Mouse (Mus musculus): Measurements from ENCODE around the gene Rab3il1.
"Not testable (repeated sequence)": the region's sequence is repeated elsewhere in the genome, so short reads cannot be mapped to it uniquely, and the experiment has no call there.

Gene Rab3il1

DNA sequence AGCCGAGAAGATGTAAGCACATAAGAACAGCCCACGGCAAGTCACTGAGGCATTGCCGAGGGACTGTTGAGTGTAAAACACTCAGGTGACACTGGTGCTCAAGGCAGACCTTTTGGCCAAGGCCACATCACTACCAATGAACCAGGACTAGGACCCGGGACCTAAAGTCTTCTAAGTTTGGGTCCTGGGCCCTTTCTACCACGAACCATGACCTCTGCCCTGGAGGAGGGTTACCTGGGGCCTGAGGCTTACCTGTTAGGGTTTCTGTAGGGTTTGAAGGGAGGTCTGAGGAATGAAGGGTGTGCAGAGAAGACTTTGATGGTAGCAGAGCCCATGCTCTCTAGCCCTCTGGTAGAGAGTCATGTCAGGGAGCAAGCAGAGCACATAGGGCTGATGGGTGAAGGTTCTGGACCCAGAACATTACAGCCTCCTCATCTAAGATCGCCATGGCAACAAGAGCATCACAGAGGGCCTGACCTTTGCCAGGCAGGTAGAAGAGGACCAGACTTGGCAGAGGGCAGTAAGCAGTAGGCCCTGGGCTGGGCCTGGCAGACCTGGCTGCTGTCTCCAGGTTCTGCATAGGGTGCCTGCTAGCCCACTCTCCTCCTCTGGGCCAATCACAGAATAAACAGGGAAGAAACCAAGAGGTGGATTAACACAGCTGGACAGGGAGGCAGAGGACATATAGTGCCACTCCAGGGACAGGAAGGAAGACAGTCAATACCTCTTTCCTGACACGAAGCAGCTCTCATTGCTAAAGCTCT is at the start of gene Rab3il1, which contains the start of gene Best1:
Rab3il1 (plus strand) TSS at position 464 of the 764 bp plus-strand sequence.
Best1 (minus strand) TSS at position 428 of the 764 bp plus-strand sequence.
- no peak for DNase-seq (ENCODE audit: low read depth, low spot score)

GRCm38 (mm10) chr19:9952390-9952789 is 49.1 kb upstream of the Rab3il1 start:
- no peak for DNase-seq (ENCODE audit: low read depth, low spot score)

- no peak for DNase-seq (ENCODE audit: low read depth, low spot score)
Observed at GRCm38 (mm10) chr19:9952912-9953311, 48.6 kb upstream of the Rab3il1 start.

DNA sequence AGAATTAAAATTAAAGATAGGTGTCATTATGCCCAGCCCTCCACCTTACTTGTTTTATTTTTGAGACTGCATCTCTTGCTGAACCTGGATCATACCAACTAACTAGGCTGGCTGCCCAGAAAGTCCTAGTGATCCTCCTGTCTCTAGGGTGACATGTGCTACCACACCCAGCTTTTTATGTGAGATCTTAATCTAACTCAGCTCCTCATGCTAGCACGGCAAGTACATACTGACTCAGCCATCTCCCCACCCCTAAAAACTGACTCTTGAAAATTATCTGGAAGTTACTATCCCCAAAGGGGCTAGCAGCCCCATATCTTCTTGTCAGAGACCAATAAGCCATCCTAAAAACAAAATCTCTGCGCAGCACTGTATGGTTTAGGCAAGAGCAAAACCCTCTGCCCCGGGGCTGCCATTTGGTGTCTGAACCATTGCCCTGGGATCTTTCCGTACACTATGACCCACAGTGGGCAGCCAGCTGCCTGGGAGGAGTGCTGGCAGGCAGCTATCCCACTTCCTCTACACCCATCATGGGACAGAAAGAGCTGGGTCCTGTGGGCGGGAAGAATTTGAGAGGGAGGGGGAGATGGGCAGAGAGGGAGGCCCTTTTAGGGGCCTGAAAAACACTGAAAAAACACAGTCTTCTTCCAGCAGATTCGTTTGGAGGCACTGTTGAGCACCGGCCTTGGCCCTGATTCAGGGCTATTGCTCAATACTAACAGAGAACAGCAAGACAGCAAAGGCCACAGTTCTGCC is 47.2 kb upstream of the Rab3il1 start:
- no peak for DNase-seq (ENCODE audit: low read depth, low spot score)

GRCm38 (mm10) chr19:9954811-9955202 is 46.7 kb upstream of the Rab3il1 start:
- DNase-seq (ENCODE audit: low read depth, low spot score): no peak

DNA sequence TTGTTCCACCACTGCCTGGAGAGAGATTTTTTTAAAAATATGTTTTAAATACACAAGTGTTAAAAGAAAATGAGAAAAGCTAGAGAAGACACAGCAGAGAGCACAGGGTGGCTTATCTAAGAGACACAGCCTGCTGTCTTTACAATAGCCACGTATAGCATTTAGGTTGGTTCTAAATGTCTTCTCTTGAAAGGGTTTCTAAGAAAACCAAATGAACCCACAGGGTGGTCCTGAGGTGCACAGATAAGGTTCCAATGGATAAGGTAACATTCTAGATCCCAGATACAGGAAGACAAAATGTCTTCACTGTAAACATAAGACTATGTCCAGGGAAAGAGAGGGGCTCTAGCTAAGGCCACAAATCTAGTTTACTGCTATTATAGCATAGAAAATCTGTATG is 46.0 kb upstream of the Rab3il1 start:
- no peak for DNase-seq (ENCODE audit: low read depth, low spot score)

GRCm38 (mm10) chr19:9956624-9957388 is 44.7 kb upstream of the Rab3il1 start:
- DNase-seq (ENCODE audit: low read depth, low spot score): no peak

- DNase-seq (ENCODE audit: low read depth, low spot score): no peak
Observed at GRCm38 (mm10) chr19:9957965-9958364, 43.5 kb upstream of the Rab3il1 start.

GRCm38 (mm10) chr19:9960769-9961168 is 40.7 kb upstream of the Rab3il1 start:
- DNase-seq (ENCODE audit: low read depth, low spot score): no peak

GRCm38 (mm10) chr19:9964205-9964916 is 37.1 kb upstream of the Rab3il1 start:
- DNase-seq (ENCODE audit: low read depth, low spot score): no peak

DNA sequence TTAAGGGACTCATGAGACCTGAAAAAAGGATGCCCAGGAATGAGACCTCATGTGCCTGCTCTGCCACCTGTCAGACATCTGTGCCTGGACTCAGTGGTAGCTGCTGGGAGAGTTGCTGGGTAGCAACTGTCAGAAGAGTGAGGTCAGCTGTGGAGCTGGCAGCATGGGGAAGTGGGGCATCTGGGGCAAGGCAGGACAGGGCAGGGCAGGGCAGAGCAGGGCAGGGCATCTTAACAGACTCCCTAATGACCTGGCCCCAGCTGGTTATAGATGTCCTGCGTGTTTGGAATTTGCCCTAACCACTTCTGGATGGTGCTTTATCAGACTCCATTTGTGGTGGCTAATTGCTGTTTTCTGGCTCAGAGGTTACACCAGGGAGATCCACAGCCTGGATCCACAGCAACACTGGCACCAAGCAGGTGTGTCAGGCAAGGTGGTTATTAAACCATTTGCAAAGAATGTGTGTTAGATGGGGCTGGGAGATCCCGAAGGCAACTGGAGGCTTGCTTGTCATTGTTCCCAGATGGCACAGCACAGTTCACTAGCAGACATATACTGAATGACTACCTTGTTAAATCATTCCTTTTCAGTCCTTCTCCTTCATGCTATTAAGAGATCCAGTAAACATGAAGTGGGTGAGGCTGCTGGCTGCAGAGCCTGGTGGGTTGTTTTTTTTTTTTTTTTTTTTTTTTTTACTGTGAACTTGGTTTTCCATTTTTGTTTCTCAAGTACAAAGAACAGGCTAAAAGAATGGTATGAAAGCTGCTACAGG is 35.2 kb upstream of the Rab3il1 start:
- no peak for DNase-seq (ENCODE audit: low read depth, low spot score)

DNA sequence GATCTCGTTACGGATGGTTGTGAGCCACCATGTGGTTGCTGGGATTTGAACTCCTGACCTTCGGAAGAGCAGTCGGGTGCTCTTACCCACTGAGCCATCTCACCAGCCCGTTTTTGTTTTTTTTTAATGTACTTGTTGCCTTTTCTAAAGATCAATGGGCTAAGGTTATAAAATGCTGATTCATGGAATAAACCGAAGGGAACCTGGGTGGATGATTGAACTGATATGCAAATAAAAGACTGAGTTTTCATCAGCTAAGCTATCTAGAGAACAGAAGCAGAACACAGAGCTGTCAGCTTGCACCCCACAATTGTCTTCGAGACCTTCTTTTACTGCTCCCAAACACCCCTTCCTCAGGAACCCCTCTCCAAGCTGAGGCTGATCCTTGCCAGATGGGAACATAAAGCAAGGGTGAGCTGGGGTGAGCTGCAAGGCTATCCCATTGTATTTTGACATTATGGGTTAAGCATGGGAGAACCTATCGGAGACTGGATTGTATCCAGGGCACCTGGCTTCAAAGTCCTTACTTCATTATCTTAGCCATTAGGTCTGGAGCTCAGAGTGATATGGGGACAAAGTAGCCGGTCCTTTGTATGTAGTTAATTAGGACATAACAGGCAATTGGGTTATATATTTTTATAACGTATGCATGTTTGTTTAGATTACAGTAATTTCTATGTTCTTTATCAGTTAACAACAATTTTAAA is 33.2 kb upstream of the Rab3il1 start:
- DNase-seq (ENCODE audit: low read depth, low spot score): no peak

DNA sequence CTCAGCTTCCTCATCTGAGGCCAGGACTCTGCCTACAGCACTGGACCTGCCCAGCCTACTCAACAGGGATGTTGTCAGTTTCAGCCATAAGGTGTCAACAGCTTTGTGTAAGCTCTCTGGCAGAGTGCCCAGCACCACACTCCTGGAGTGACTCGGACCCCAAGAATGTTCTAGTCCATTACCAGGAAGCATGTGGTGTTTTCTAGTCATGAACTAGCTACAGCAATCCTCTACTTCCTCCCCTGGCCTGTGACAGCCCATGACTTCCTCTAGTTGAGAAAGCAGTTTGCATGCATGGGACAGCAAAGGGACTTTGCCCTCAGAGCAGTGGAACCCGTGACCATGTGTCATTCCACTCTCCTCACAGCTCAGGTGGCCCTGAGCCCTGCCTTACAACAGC is 26.6 kb upstream of the Rab3il1 start:
- DNase-seq (ENCODE audit: low read depth, low spot score): not testable (repeated sequence)

GRCm38 (mm10) chr19:9977085-9977484 is 24.4 kb upstream of the Rab3il1 start:
- DNase-seq (ENCODE audit: low read depth, low spot score): no peak

DNA sequence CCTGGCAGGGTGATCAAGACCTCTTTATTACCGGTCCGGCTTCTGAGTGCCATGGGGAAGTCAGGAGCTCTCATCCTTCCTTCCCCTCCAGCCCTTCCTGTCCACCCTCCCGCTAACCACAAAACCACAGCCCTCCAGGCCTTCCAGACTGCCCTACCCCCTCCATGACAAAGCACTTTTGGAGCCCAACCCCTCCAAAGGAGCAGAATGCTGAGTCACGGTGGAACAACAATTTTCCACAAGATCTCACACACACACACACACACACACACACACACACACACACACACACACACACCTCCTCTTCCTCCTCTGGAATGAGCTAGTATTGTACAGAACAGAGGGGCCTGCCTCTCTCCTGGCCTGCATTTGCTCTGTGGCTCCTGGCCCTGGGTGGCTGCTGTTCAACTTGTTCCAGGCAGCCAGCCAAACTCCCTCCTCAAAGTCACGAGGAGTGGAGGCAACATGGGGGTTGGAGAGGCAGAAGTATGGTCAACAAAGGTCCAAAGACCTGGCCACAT is 23.0 kb upstream of the Rab3il1 start:
- DNase-seq (ENCODE audit: low read depth, low spot score): peak; percentile 84

DNA sequence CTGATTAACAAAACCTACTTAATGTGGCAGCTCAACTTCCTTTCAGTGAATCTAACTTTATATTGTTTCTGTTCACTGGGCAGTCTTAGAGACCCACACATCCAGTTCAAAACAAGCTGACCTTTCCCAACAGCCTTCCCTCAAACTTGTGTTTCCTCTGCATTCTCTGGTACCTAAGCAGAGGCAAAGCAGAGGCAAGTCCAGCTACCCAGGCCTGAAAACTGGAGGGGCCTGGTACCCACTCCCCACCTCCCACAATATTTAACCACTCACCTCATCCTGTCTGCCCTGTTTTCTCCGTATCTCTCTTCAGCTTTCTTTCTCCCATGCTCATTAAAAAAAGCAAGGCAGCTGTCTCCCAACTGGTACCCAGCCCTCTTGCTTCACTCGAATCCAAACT is 22.3 kb upstream of the Rab3il1 start:
- no peak for DNase-seq (ENCODE audit: low read depth, low spot score)

DNA sequence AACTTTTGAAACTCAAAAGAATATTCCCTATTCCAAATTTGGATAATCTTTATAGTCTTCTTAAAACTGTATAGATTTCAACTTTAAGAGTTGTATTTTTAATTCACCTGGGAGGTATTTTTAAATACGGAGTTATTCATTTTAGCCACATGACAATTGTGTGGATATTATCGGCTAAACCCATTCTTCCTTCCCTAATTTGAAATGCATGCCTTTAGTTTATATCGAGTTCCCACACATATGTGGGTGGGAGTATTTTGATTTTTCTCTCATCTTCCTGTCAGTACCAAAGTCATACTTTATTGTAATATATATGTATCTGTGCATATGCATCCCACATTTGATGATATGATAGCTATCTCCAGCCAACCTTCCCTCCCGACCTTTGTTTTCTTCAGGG is 21.2 kb upstream of the Rab3il1 start, which contains the start of gene Fth1:
Fth1 (plus strand) TSS at position 341 of the 400 bp plus-strand sequence.
- DNase-seq (ENCODE audit: low read depth, low spot score): no peak

DNA sequence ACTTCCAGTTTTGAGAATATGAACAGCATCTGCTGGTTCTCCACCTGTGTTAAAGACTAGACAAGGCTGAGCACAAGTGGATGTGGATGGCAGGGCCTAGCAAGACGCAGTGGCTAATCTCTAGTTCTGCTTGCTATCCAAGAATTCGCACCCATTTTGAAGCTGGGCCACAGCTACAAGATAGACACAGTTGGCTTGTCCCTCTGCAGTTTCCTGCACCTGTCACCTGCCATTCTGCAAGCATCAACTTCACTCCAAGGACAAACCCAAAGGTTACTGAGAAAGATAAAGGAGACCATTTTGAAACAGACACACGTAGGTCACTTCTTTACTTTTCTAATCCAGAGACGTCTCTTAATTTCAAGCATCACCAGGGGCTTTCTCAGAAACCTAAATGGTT is 19.8 kb upstream of the Rab3il1 start:
- DNase-seq (ENCODE audit: low read depth, low spot score): no peak

DNA sequence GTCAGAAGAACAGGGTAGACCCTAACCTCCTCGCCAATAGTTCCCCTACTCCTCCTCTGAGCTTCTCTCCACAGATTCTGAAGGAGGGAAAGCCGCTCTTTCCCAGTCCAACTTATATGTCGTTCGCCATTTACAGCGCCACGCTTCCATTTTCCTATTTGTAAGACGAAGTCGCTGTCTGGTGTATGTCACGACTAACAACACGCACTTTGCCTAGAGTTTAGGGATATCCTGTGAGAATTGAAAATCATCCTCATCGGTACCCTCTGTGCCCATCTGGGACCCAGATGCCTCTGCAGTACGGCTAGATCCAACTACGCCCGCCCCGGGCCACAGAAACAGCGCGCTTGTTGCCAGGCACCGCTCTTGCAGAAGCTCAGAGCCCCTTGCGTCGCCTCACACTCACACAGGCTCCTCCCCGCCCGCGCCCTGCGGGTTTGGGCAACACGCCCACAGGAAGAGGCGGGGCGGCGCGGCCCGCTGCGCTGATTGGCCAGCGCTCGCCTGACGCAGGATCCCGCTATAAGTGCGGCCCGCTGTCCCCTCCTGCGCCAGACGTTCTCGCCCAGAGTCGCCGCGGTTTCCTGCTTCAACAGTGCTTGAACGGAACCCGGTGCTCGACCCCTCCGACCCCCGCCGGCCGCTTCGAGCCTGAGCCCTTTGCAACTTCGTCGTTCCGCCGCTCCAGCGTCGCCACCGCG is 19.2 kb upstream of the Rab3il1 start:
- DNase-seq (ENCODE audit: low read depth, low spot score): peak; percentile 99

Data from ZHBTc4 (cell line).